Mouse (Mus musculus) heart, adult 10 weeks (tissue): ENCODE measurements around the gene Rpusd4. TPM values are rescaled to one million over a fixed set of nuclear protein-coding genes. Genes with fewer than 3 reads are reported as not detected.

Source experiments
- polyA plus RNA-seq: library from polyadenylated mRNA; stranded (reverse); fragments of 350-450 nt; fragmentation: Illumina TruSeq; extraction: RNeasy Lipid Tissue Mini Kit (QIAGEN cat#74804); gene quantifications from one replicate; pipeline ENCODE4 v1.2.3, GENCODE M21; 2014; ENCODE audit warnings: low read depth, low replicate concordance

The Rpusd4 gene
- polyA plus RNA-seq, result 18.8 TPM

GRCm38 (mm10) chr9:35267146-35267975 is at the start of gene Rpusd4, which contains the start of gene Fam118b:
TSS of gene Rpusd4 (plus strand) at chr9:35267865.
TSS of gene Fam118b (minus strand) at chr9:35267805.

Other genes starting within 250 kb of the Rpusd4 start
- gene St3gal4, start 148.6 kb upstream of the Rpusd4 start, polyA plus RNA-seq, result 29.1 TPM
- 18.0 TPM for gene Dcps, start 91.8 kb upstream of the Rpusd4 start, polyA plus RNA-seq
- gene Srpr, start 67.7 kb upstream of the Rpusd4 start, polyA plus RNA-seq, result 91.0 TPM
- gene Tirap, start 67.6 kb upstream of the Rpusd4 start, polyA plus RNA-seq, result 6.0 TPM
- 89.3 TPM for gene Foxred1, start 56.8 kb upstream of the Rpusd4 start, polyA plus RNA-seq
- 19.3 TPM for gene Fam118b, start 60 bp upstream of the Rpusd4 start, polyA plus RNA-seq
- gene Cdon, start 153.3 kb downstream of the Rpusd4 start, polyA plus RNA-seq, result 7.3 TPM